Mouse (Mus musculus) stomach, postnatal 0 days (tissue): ENCODE data around the gene Rad54l. TPM values are rescaled to one million over a fixed set of nuclear protein-coding genes. Genes with fewer than 3 reads are reported as not detected.

Source experiments
- ATAC-seq: fragments of 200-750 bp; cut with Nextera tagmentation; 2 replicates; pipeline ENCODE4 v1.8.0; 2017; ENCODE audit not compliant: low FRiP score, low TSS enrichment
- DNase-seq: peaks from one replicate; pipeline ENCODE4 v3.0.0-alpha.2; 2016; ENCODE audit warnings: low spot score
- H3K27ac ChIP-seq: fragments of 300-500 bp; sonication (generic); replicated peaks from 2 replicates; pipeline ENCODE4 v1.5.1; 2014; ENCODE audit warnings: mild to moderate bottlenecking, control low read depth
- H3K27me3 ChIP-seq: fragments of 300-500 bp; sonication (generic); 2 replicates; pipeline ENCODE4 v1.6.1; 2014; ENCODE audit warnings: low read length; ENCODE audit not compliant: control insufficient read depth, insufficient read depth
- H3K36me3 ChIP-seq: fragments of 300-500 bp; sonication (generic); 2 replicates; pipeline ENCODE4 v1.6.1; 2014; ENCODE audit warnings: low read length, mixed read lengths; ENCODE audit not compliant: control insufficient read depth, insufficient read depth
- H3K4me1 ChIP-seq: fragments of 300-500 bp; sonication (generic); replicated peaks from 2 replicates; pipeline ENCODE4 v1.6.1; 2014; ENCODE audit warnings: antibody characterized with exemption; ENCODE audit not compliant: control insufficient read depth, insufficient read depth
- H3K4me2 ChIP-seq: fragments of 300-500 bp; sonication (generic); replicated peaks from 2 replicates; pipeline ENCODE4 v1.6.1; 2014; ENCODE audit warnings: low read depth, mild to moderate bottlenecking, control low read depth, moderate library complexity
- H3K4me3 ChIP-seq: fragments of 300-500 bp; sonication (generic); 2 replicates; pipeline ENCODE4 v1.5.1; 2014; ENCODE audit warnings: low read depth, low read length, control low read depth
- H3K9ac ChIP-seq: fragments of 300-500 bp; sonication (generic); 2 replicates; pipeline ENCODE4 v1.6.1; 2014; ENCODE audit warnings: mild to moderate bottlenecking, low read length, control low read depth, mixed read lengths
- H3K9me3 ChIP-seq: fragments of 300-500 bp; sonication (generic); 2 replicates; pipeline ENCODE4 v1.6.1; 2016; ENCODE audit warnings: low read length; ENCODE audit not compliant: control insufficient read depth
- CTCF ChIP-seq: IDR thresholded peaks from 2 replicates; pipeline ENCODE4 v1.5.1; 2016; ENCODE audit warnings: antibody characterized with exemption, low read depth, mild to moderate bottlenecking, moderate library complexity
- EP300 ChIP-seq: optimal IDR thresholded peaks from 2 replicates; pipeline ENCODE3; 2016; ENCODE audit warnings: antibody characterized with exemption
- WGBS: fragments of 180-500 bp; shearing (Covaris S2); extraction: QIAGEN DNeasy Blood & Tissue Kit; methylation state at CpG from one replicate; pipeline ENCODE4 v1.1.7; 2014; 5-methylcytosine and 5-hydroxymethylcytosine counted together
- polyA plus RNA-seq: library from polyadenylated mRNA; unstranded; fragments of >200 nt; fragmentation: Nextera tagmentation; extraction: Ambion mirVana; gene quantifications from 2 replicates; pipeline ENCODE4 v1.2.1, GENCODE M21; 2015

Gene Rad54l
- polyA plus RNA-seq, 1 experiment from 2014 or later = 5.1 TPM

GRCm38 (mm10) chr4:116165708-116166407 lies 42.4 kb upstream of the Rad54l start:
- H3K27ac ChIP-seq = peak overlapping the region; percentile 84

GRCm38 (mm10) chr4:116164759-116165554 lies 41.5 kb upstream of the Rad54l start:
- ATAC-seq (peak; percentile 64), DNase-seq (peak; percentile 63)
- TF ChIP-seq CTCF (no peak), EP300 (no peak)
- H3K4me2 ChIP-seq = peak overlapping the region; percentile 34; the same call in 1 of the 2 replicates
- 0 out of 2 replicates have a peak, but pooled peaks cover 2% of the 10 kb centered on the region for H3K36me3 ChIP-seq
- 0 out of 2 replicates have a peak overlapping the region, but pooled peaks have one; percentile 27 for H3K4me3 ChIP-seq
- H3K4me1 ChIP-seq = no peaks in the 10 kb centered on the region
- H3K9me3 ChIP-seq = no peaks in the 10 kb centered on the region
- H3K27me3 ChIP-seq = no peaks in the 10 kb centered on the region
- H3K27ac ChIP-seq = peak overlapping the region; percentile 84
- WGBS = 63% methylated on average over 2 of the region's 2 CpGs
- no peak overlapping the region for H3K9ac ChIP-seq

More at GRCm38 (mm10) chr4:116165708-116166407, 42.4 kb upstream of the Rad54l start:
- Histone ChIP-seq H3K36me3 (0 out of 2 replicates have a peak, but pooled peaks cover under 1% of the 10 kb centered on the region), H3K4me3 (peak overlapping the region; percentile 27; the same call in 1 of the 2 replicates), H3K9ac (peak overlapping the region; percentile 2; the same call in 1 of the 2 replicates), H3K9me3 (no peaks in the 10 kb centered on the region), H3K27me3 (no peaks in the 10 kb centered on the region), H3K4me1 (no peaks in the 10 kb centered on the region), H3K4me2 (peak overlapping the region; percentile 34; the same call in 1 of the 2 replicates)
- 36% methylated on average over 8 of the region's 8 CpGs for WGBS
- DNase-seq (peak; percentile 63), ATAC-seq (peak; percentile 57)
- TF ChIP-seq CTCF (no peak), EP300 (no peak)

- no peak for ATAC-seq
- no peak for DNase-seq
- H3K27ac ChIP-seq = no peak overlapping the region
Measured at GRCm38 (mm10) chr4:116162142-116162541, 38.7 kb upstream of the Rad54l start.

GRCm38 (mm10) chr4:116160769-116161168 lies 37.3 kb upstream of the Rad54l start:
- Histone ChIP-seq H3K27me3 (no peaks in the 10 kb centered on the region), H3K4me1 (no peaks in the 10 kb centered on the region), H3K9ac (no peak overlapping the region), H3K4me2 (no peak overlapping the region), H3K9me3 (no peaks in the 10 kb centered on the region), H3K27ac (no peak overlapping the region), H3K36me3 (peaks cover 21% of the 10 kb centered on the region), H3K4me3 (no peak overlapping the region)
- TF ChIP-seq CTCF (no peak), EP300 (no peak)
- no peak for DNase-seq
- 67% methylated on average over 3 of the region's 3 CpGs for whole genome bisulfite sequencing
- ATAC-seq = no peak

More at GRCm38 (mm10) chr4:116162142-116162541, 38.7 kb upstream of the Rad54l start:
- Histone ChIP-seq H3K9ac (no peak overlapping the region), H3K4me2 (no peak overlapping the region), H3K9me3 (no peaks in the 10 kb centered on the region), H3K4me1 (no peaks in the 10 kb centered on the region), H3K36me3 (peaks cover 11% of the 10 kb centered on the region; the same call in 1 of the 2 replicates), H3K4me3 (no peak overlapping the region), H3K27me3 (no peaks in the 10 kb centered on the region)
- 70% methylated on average over 4 of the region's 4 CpGs for WGBS
- TF ChIP-seq EP300 (no peak), CTCF (no peak)

GRCm38 (mm10) chr4:116159912-116160311 lies 36.4 kb upstream of the Rad54l start:
- peak; percentile 59 for DNase-seq
- no peaks in the 10 kb centered on the region for H3K9me3 ChIP-seq
- no peaks in the 10 kb centered on the region for H3K4me1 ChIP-seq
- H3K9ac ChIP-seq = no peak overlapping the region
- H3K27ac ChIP-seq = no peak overlapping the region
- H3K4me3 ChIP-seq = no peak overlapping the region
- H3K4me2 ChIP-seq = no peak overlapping the region
- H3K27me3 ChIP-seq = no peaks in the 10 kb centered on the region
- ATAC-seq = 0 out of 2 replicates have a peak, but pooled peaks have one; percentile 17
- peak; percentile 76 for TF ChIP-seq CTCF
- no peak for TF ChIP-seq EP300
- H3K36me3 ChIP-seq = peaks cover 30% of the 10 kb centered on the region
- WGBS = 66% methylated on average over 3 of the region's 3 CpGs
